Mouse (Mus musculus) cerebellum, adult 11 months (tissue): Measurements from ENCODE around the gene Cd209c.

ENCODE experiments used
- DNase-seq: peaks from one replicate; pipeline ENCODE4 v3.0.0; 2022

The Cd209c gene

DNA sequence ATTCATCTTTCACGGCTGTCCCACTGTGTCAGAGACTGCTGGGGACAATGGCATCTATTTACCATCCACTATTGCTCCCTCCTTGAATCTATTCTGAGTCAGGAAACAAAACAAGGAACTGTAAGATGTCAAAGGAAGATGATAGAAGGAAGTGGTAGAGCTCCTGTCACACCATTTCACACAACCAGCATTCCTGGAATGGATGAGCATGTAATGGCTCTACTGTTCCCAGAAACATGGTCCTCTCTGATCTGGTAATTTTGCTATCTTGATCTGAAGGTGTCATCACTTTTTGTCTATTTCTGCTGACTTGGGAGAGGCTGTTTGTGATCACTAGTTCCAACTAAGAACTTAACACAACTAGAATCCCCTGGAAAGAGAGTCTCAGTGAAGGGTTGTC is at the start of gene Cd209c:
TSS of gene Cd209c (minus strand) at position 101 of the 400 bp plus-strand sequence.
- DNase-seq, result no peak

- no peak for DNase-seq
These were observed 39.7 kb upstream of the Cd209c start for GRCm38 (mm10) chr8:3994219-3994618.

GRCm38 (mm10) chr8:3956037-3956436 is 1.5 kb upstream of the Cd209c start:
- DNase-seq, result no peak

DNA sequence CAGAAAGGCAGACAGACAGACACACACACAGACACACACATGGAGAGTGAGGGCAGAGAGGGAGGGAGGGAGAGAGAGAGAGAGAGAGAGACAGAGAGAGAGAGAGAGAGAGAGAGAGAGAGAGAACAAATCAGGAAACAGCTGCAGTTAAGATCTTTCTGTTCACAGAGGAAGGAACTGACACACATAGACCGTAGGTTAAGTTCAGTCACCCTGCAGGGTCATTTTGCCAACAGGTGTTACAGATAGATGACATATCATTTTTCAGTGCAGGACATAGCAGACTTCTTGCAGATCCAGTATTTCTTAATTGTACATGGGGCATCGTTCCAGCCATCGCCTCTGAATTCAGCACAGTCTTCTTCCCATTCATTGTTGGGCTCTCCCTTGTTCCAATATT is 14.5 kb downstream of the Cd209c start:
- DNase-seq, result no peak

DNA sequence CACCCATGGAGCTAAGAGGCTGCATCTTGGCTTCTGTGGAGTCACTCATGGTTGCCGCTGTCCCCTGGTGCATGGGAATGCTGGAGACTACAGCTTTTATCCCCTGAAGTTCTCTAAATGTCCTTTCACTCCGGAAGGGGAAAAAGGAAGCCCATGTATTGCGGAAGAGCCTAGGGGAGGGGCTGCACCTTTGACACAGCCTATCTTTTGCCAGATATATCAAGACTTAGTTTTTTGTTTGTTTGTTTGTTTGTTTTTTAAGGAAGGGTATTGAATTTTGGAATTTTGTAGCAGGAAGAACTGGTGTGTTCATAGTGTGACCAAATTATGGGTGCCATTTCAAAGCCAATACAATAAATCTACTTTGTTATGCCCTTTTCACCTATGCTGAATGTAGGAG is 27.8 kb downstream of the Cd209c start, which contains the start of gene Cd209b:
TSS of gene Cd209b (minus strand) at position 101 of the 400 bp plus-strand sequence.
- DNase-seq, result no peak
